Mouse (Mus musculus) MEL (cell line): Measurements from ENCODE around the gene Rpp30. TPM values are rescaled to one million over a fixed set of nuclear protein-coding genes. Genes with fewer than 3 reads are reported as not detected.

ENCODE experiments used
- DNase-seq: peaks from one replicate; pipeline ENCODE4 v3.0.0; 2011; ENCODE audit warnings: low read depth, low spot score
- H3K27ac ChIP-seq: 2 replicates; pipeline ENCODE4 v1.5.1; 2012; ENCODE audit warnings: low read depth, mild to moderate bottlenecking, control low read depth, low read length, moderate library complexity; ENCODE audit not compliant: control insufficient read depth
- H3K27me3 ChIP-seq, 2 experiments: fragments of 150-350 bp in 1 of 2; sonication (generic) in 1 of 2; 2 replicates each; pipeline ENCODE4 v1.6.1; 2012; ENCODE audit warnings: low read length in 2 of 2, mild to moderate bottlenecking in 2 of 2, improper control_type of control experiment in 1 of 2, moderate library complexity in 1 of 2; ENCODE audit not compliant: insufficient read depth in 2 of 2, control insufficient read depth in 1 of 2
- H3K36me3 ChIP-seq, 2 experiments: 2 replicates each; pipeline ENCODE4 v1.6.1; 2012 to 2014; ENCODE audit warnings: low read length in 2 of 2, improper control_type of control experiment in 1 of 2, inconsistent platforms in 1 of 2, mild to moderate bottlenecking in 1 of 2; ENCODE audit not compliant: insufficient read depth in 2 of 2, control insufficient read depth in 1 of 2
- H3K4me1 ChIP-seq, 2 experiments: fragments of 150-350 bp in 1 of 2; sonication (generic) in 1 of 2; 2 replicates each; pipeline ENCODE4 v1.6.1; 2012; ENCODE audit warnings: low read length in 2 of 2, improper control_type of control experiment in 1 of 2, mild to moderate bottlenecking in 1 of 2; ENCODE audit not compliant: insufficient read depth in 2 of 2, control insufficient read depth in 1 of 2
- H3K4me3 ChIP-seq, 2 experiments: fragments of 150-350 bp in 1 of 2; sonication (generic) in 1 of 2; 2 replicates each; pipeline ENCODE4 v1.5.1; 2012; ENCODE audit warnings: low read depth in 2 of 2, low read length in 2 of 2, mild to moderate bottlenecking in 2 of 2, moderate library complexity in 2 of 2, control low read depth in 1 of 2, improper control_type of control experiment in 1 of 2; ENCODE audit not compliant: control insufficient read depth in 1 of 2, insufficient read depth in 1 of 2
- H3K79me2 ChIP-seq: 2 replicates; pipeline ENCODE4 v1.6.1; 2012; ENCODE audit warnings: mild to moderate bottlenecking, low read length, moderate library complexity; ENCODE audit not compliant: control insufficient read depth, poor library complexity, insufficient read depth
- H3K9ac ChIP-seq: 2 replicates; pipeline ENCODE4 v1.6.1; 2012; ENCODE audit warnings: low read depth, mild to moderate bottlenecking, control low read depth, low read length, moderate library complexity; ENCODE audit not compliant: control insufficient read depth, poor library complexity, severe bottlenecking
- H3K9me3 ChIP-seq: fragments of 150-350 bp; sonication (generic); replicated peaks from 2 replicates; pipeline ENCODE4 v1.6.1; 2012; ENCODE audit warnings: mild to moderate bottlenecking, low read length, improper control_type of control experiment, moderate library complexity; ENCODE audit not compliant: insufficient read depth
- CHD1 ChIP-seq: IDR thresholded peaks from 2 replicates; pipeline ENCODE4 v1.6.1; 2012; ENCODE audit warnings: low read depth, mild to moderate bottlenecking, inconsistent platforms, low read length, improper control_type of control experiment
- ELF1 ChIP-seq: IDR thresholded peaks from 2 replicates; pipeline ENCODE4 v1.6.1; 2014; ENCODE audit warnings: low read depth, mild to moderate bottlenecking, inconsistent platforms, low read length, improper control_type of control experiment, moderate library complexity
- EP300 ChIP-seq, 2 experiments: IDR thresholded peaks; 2 replicates each; pipeline ENCODE4 v1.6.1; 2011; ENCODE audit warnings: improper control_type of control experiment in 2 of 2, low read length in 2 of 2, low read depth in 1 of 2, mild to moderate bottlenecking in 1 of 2
- ETS1 ChIP-seq: IDR thresholded peaks from 2 replicates; pipeline ENCODE4 v1.6.1; 2012; ENCODE audit warnings: low read depth, mild to moderate bottlenecking, inconsistent platforms, low read length, improper control_type of control experiment, moderate library complexity
- GABPA ChIP-seq: IDR thresholded peaks from 2 replicates; pipeline ENCODE4 v1.6.1; 2012; ENCODE audit warnings: low read depth, mild to moderate bottlenecking, inconsistent platforms, low read length, improper control_type of control experiment, moderate library complexity
- HCFC1 ChIP-seq: IDR thresholded peaks from 2 replicates; pipeline ENCODE4 v1.6.1; 2012; ENCODE audit warnings: low read depth, mild to moderate bottlenecking, inconsistent platforms, low read length, improper control_type of control experiment, moderate library complexity
- MAX ChIP-seq: IDR thresholded peaks from 2 replicates; pipeline ENCODE4 v1.6.1; 2011; ENCODE audit warnings: low read length, improper control_type of control experiment
- MXI1 ChIP-seq: IDR thresholded peaks from 2 replicates; pipeline ENCODE4 v1.6.1; 2011; ENCODE audit warnings: mild to moderate bottlenecking, low read depth, low read length, improper control_type of control experiment
- MYC ChIP-seq: IDR thresholded peaks from 2 replicates; pipeline ENCODE4 v1.6.1; 2011; ENCODE audit warnings: low read depth, mild to moderate bottlenecking, low read length, improper control_type of control experiment, moderate library complexity
- NRF1 ChIP-seq: IDR thresholded peaks from 2 replicates; pipeline ENCODE4 v1.6.1; 2014; ENCODE audit warnings: low read depth, mild to moderate bottlenecking, inconsistent platforms, low read length, improper control_type of control experiment, moderate library complexity; ENCODE audit not compliant: poor library complexity, insufficient read depth, severe bottlenecking
- POLR2AphosphoS2 ChIP-seq: IDR thresholded peaks from 2 replicates; pipeline ENCODE4 v1.6.1; 2011; ENCODE audit warnings: low read length, improper control_type of control experiment
- RAD21 ChIP-seq: IDR thresholded peaks from 2 replicates; pipeline ENCODE4 v1.6.1; 2011; ENCODE audit warnings: mild to moderate bottlenecking, low read depth, low read length, improper control_type of control experiment
- TAL1 ChIP-seq: IDR thresholded peaks from 2 replicates; pipeline ENCODE4 v1.6.1; 2012; ENCODE audit warnings: mild to moderate bottlenecking, inconsistent platforms, low read length, moderate library complexity, mixed read lengths
- TCF12 ChIP-seq: IDR thresholded peaks from 2 replicates; pipeline ENCODE4 v1.6.1; 2014; ENCODE audit warnings: low read depth, mild to moderate bottlenecking, inconsistent platforms, low read length, improper control_type of control experiment, moderate library complexity
- USF1 ChIP-seq: IDR thresholded peaks from 2 replicates; pipeline ENCODE4 v1.6.1; 2014; ENCODE audit warnings: low read depth, mild to moderate bottlenecking, inconsistent platforms, low read length, improper control_type of control experiment, moderate library complexity
- ZKSCAN1 ChIP-seq: IDR thresholded peaks from 2 replicates; pipeline ENCODE4 v1.6.1; 2012; ENCODE audit warnings: low read depth, mild to moderate bottlenecking, inconsistent platforms, low read length, improper control_type of control experiment, moderate library complexity
- ZNF384 ChIP-seq: IDR thresholded peaks from 2 replicates; pipeline ENCODE4 v1.6.1; 2012; ENCODE audit warnings: low read depth, mild to moderate bottlenecking, inconsistent platforms, low read length, improper control_type of control experiment
- polyA plus RNA-seq, 2 experiments: library from polyadenylated mRNA; stranded (reverse) in 1 of 2; unstranded in 1 of 2; fragments of >175 nt in 1 of 2; fragments of >200 nt in 1 of 2; gene quantifications; 2 replicates each; pipeline versions ENCODE4 v1.2.1 to v1.2.4; 2012; ENCODE audit warnings: low replicate concordance in 2 of 2, low read depth in 1 of 2; ENCODE audit not compliant: insufficient read length in 2 of 2, insufficient read depth in 1 of 2, missing spikeins in 1 of 2
- total RNA-seq: library from RNA; depleted of rRNA; stranded (reverse); fragments of 300-350 nt; gene quantifications from 2 replicates; pipeline ENCODE4 v1.2.3, GENCODE M21; 2012

The Rpp30 gene
- total and polyA plus RNA-seq, 3 experiments = 55.4 to 81.3 TPM; not detected in 1

DNA sequence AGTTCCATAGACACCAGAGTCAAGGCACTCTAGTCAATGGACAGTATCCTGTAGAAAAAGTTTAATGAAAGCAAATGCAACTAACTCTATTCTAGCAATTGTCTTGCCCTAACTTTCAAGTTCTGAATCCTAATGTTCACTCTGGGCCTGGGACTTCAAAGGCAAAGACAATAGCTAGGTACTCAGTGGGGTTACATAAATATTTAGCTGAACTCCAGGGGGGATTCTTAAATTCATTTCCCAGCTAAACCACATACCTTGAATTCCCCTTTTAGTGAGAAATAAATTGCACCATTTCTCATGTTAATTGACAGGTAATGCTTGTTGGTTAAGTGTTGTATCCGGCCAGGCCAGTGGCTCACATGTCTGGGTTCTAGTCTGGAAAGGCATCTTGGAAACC, 40.7 kb downstream of the Rpp30 start:
- TF ChIP-seq TCF12 (no peak), TAL1 (no peak), ZNF384 (no peak), ETS1 (no peak), EP300 (IDR thresholded peaks at IDR 0.05; ENCODE audit: low read depth in 1 of 2, low read length in 2 of 2) (no peak), ELF1 (no peak), MAX (no peak), MYC (no peak), CHD1 (no peak), GABPA (no peak), RAD21 (no peak), POLR2AphosphoS2 (no peak), ZKSCAN1 (no peak), MXI1 (no peak), HCFC1 (no peak)
- Histone ChIP-seq H3K79me2 (no peaks in the 10 kb centered on the region), H3K36me3 (no peaks in the 10 kb centered on the region), H3K4me3 (no peak overlapping the region), H3K9me3 (no peaks in the 10 kb centered on the region), H3K27me3 (no peaks in the 10 kb centered on the region), H3K27ac (no peak overlapping the region), H3K4me1 (no peaks in the 10 kb centered on the region), H3K9ac (no peak overlapping the region)
- no peak for DNase-seq

DNA sequence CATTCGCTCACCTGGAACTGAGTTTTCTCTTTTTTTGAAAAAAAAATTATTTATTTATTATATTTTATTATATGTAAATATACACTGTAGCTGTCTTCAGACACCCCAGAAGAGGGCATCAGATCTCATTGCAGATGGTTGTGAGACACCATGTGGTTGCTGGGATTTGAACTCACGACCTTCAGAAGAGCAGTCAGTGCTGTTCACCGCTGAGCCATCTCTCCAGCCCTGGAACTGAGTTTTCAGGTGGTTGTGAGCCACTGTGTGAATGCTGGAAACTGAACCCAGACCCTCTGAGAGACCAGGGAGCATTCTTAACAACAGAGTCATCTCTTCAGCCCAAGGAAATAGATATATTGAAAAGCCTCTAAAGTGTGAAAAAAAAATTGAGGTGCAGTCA, 44.9 kb downstream of the Rpp30 start:
- Histone ChIP-seq H3K36me3 (peaks cover 0 to 3% of the 10 kb centered on the region in 2 experiments; a peak in 2 of 4 replicates), H3K9ac (no peak overlapping the region), H3K9me3 (no peaks in the 10 kb centered on the region), H3K79me2 (no peaks in the 10 kb centered on the region), H3K4me1 (peaks cover 0 to 4% of the 10 kb centered on the region in 2 experiments; a peak in 1 of 4 replicates), H3K27me3 (no peaks in the 10 kb centered on the region; a peak in 1 of 4 replicates), H3K4me3 (no peak overlapping the region), H3K27ac (no peak overlapping the region)
- DNase-seq = no peak
- TF ChIP-seq USF1 = no peak
- no peak for TF ChIP-seq NRF1
